Mouse (Mus musculus) hindbrain, embryonic 13.5 days (tissue): ENCODE data around the gene Tril. TPM values are rescaled to one million over a fixed set of nuclear protein-coding genes. Genes with fewer than 3 reads are reported as not detected.

Experiments
- ATAC-seq: fragments of 200-750 bp; cut with Nextera tagmentation; 2 replicates; pipeline ENCODE4 v1.8.0; 2017; ENCODE audit warnings: moderate TSS enrichment; ENCODE audit not compliant: low FRiP score
- H3K27ac ChIP-seq: fragments of 300-500 bp; sonication (generic); 2 replicates; pipeline ENCODE4 v1.5.1; 2015; ENCODE audit warnings: inconsistent platforms, mild to moderate bottlenecking, moderate library complexity
- H3K27me3 ChIP-seq: fragments of 300-500 bp; sonication (generic); 2 replicates; pipeline ENCODE4 v1.6.1; 2015; ENCODE audit warnings: mild to moderate bottlenecking, inconsistent platforms
- H3K36me3 ChIP-seq: fragments of 300-500 bp; sonication (generic); 2 replicates; pipeline ENCODE4 v1.6.1; 2015; ENCODE audit warnings: mild to moderate bottlenecking, inconsistent platforms
- H3K4me1 ChIP-seq: fragments of 300-500 bp; sonication (generic); replicated peaks from 2 replicates; pipeline ENCODE4 v1.6.1; 2015; ENCODE audit warnings: inconsistent platforms
- H3K4me2 ChIP-seq: fragments of 300-500 bp; sonication (generic); 2 replicates; pipeline ENCODE4 v1.6.1; 2015; ENCODE audit warnings: inconsistent platforms, mild to moderate bottlenecking, moderate library complexity
- H3K4me3 ChIP-seq: fragments of 300-500 bp; sonication (generic); 2 replicates; pipeline ENCODE4 v1.5.1; 2015; ENCODE audit warnings: mild to moderate bottlenecking, inconsistent platforms
- H3K9ac ChIP-seq: fragments of 300-500 bp; sonication (generic); 2 replicates; pipeline ENCODE4 v1.6.1; 2015; ENCODE audit warnings: mild to moderate bottlenecking, inconsistent platforms
- H3K9me3 ChIP-seq: fragments of 300-500 bp; sonication (generic); 2 replicates; pipeline ENCODE4 v1.6.1; 2016; ENCODE audit warnings: inconsistent platforms
- WGBS: fragments of 180-500 bp; shearing (Covaris S2); methylation state at CpG from one replicate; pipeline ENCODE4 v1.1.7; 2015; 5-methylcytosine and 5-hydroxymethylcytosine counted together
- polyA plus RNA-seq: library from polyadenylated mRNA; unstranded; fragments of >200 nt; fragmentation: Nextera tagmentation; extraction: Ambion mirVana; gene quantifications from 2 replicates; pipeline ENCODE4 v1.2.1, GENCODE M21; 2015

The Tril gene
- polyA plus RNA-seq, 1 experiment from 2014 or later, result 13.2 TPM

DNA sequence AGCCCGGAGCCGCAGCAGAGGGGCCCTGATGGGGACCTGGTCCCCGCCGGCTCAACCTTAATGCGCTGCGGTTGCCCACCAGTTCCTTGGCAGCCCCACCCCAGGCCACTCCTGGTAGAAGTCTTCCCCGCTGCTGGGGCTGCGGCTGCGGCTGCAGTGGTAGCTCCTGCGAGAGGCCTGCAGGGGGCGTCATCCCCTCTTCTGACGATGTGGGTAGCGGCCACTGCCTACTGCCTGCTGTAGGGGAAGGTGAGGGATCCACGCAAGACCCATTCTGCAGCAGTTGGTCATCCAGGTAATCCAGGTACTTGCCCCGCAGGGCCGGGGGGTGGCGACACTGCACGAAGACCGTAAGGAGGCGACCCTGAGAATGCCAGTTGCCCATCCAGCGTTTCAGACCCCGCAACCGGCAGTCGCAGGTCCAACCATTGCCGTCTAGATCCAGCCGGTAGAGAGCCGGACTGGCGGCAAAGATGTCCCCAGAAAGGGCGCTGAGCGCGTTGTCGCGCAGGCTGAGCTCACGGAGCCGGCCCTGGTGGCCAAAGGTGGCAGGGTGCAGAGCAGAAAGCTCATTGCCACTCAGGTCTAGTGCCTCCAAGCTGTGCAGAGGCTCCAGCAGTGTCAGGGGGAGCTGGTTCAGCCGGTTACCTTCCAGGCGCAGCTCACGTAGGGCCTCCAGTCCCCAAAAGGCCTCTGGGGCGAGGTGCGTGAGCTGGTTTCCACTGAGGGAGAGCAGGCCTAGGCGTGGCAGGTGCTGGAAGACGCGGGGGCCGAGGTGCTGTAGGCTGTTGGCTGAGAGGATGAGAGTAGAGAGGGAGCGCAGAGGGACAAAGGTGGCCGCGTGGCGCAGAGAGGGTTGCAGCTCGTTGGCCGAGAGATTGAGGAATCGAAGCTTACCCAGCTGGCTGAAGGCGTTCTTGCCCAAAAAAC is 1.6 kb downstream of the Tril start:
- Histone ChIP-seq H3K9me3 (no peaks in the 10 kb centered on the region), H3K27me3 (peaks cover 72% of the 10 kb centered on the region), H3K9ac (peak overlapping the region; percentile 78), H3K27ac (peak overlapping the region; percentile 30), H3K4me2 (peak overlapping the region; percentile 92), H3K4me3 (peak overlapping the region; percentile 53), H3K4me1 (peaks cover 53% of the 10 kb centered on the region), H3K36me3 (no peaks in the 10 kb centered on the region)
- peak; percentile 26 for ATAC-seq
- WGBS, result 4% methylated on average over 52 of the region's 52 CpGs

DNA sequence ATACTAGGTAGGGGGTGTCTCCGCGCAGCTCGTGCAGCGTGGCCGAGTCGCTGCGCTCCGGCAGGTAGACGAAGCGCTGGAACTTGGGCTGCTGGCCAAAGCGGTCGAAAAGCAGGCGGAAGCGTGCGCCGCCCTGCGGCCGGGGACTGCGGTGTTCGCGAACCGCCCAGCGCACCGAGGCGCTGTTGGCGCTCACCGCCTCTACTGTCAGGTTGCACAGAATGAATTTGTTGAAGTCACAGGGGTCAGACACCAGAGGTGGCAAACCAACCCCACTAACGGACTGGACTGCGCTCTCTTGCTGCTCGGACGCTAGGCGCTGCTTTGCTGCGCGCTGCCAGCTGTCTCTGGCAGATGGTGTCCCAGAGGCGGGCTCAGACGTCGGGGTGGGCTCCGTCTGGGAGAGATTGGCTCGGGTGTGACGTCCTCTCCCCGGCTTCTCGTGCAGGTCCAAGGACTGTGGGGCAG is 2.3 kb downstream of the Tril start:
- peaks cover 53% of the 10 kb centered on the region for H3K4me1 ChIP-seq

DNA sequence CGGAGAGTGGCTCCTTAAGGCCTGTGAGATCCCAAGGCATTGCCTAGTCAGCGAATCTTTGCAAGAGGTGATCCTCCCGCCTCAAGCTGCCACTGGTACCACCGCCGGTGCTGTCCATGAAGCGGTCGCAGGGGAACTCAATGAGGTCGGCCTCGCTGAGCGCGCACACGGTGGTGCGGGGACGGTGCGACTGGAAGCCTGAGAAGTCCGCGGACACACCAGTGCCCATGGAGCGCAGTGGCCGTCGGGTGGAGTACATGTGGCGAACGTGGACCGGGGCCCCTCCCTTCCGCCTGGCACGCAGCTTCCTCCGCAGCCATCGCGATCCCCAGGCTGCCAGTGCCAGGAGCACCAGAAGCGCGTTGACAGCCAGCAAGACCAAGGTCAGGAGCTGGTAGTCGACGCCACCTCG is 2.9 kb downstream of the Tril start:
- H3K4me2 ChIP-seq, result peak overlapping the region; percentile 92
- peak overlapping the region; percentile 78 for H3K9ac ChIP-seq
- peaks cover 53% of the 10 kb centered on the region for H3K4me1 ChIP-seq
- peaks cover 60% of the 10 kb centered on the region for H3K27me3 ChIP-seq
- 16% methylated on average over 33 of the region's 33 CpGs for WGBS
- no peak for ATAC-seq
- H3K27ac ChIP-seq, result no peak overlapping the region
- no peaks in the 10 kb centered on the region for H3K36me3 ChIP-seq
- H3K4me3 ChIP-seq, result peak overlapping the region; percentile 53
- H3K9me3 ChIP-seq, result no peaks in the 10 kb centered on the region

More for the DNA sequence above, 2.3 kb downstream of the Tril start:
- ATAC-seq, result peak; percentile 66
- under 1% methylated on average over 42 of the region's 42 CpGs for WGBS
- Histone ChIP-seq H3K4me3 (peak overlapping the region; percentile 53), H3K4me2 (peak overlapping the region; percentile 92), H3K27me3 (peaks cover 65% of the 10 kb centered on the region), H3K27ac (peak overlapping the region; percentile 30; the same call in 1 of the 2 replicates), H3K9ac (peak overlapping the region; percentile 78), H3K36me3 (no peaks in the 10 kb centered on the region), H3K9me3 (no peaks in the 10 kb centered on the region)

DNA sequence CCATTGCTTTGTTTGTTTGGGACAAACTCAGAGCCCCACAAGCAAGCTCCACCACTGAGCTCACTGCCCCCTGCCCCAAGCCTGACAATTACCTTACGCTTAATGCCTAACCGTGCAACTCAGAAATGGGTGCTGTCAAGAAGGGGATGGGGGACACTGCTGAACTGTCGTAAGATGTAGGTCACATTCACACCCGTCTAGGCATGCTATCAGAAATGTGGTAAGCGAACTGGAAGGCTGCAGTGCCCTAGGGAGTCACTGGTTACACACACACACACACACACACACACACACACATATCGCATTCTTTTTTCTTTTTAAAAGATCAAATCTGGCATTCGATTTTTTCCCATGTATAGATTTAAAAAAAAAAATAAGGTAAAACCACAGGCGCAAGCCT is 4.0 kb downstream of the Tril start:
- Histone ChIP-seq H3K36me3 (no peaks in the 10 kb centered on the region), H3K27me3 (peaks cover 49% of the 10 kb centered on the region), H3K4me1 (peaks cover 52% of the 10 kb centered on the region), H3K9ac (no peak overlapping the region), H3K9me3 (no peaks in the 10 kb centered on the region), H3K4me3 (no peak overlapping the region), H3K27ac (no peak overlapping the region), H3K4me2 (no peak overlapping the region)
- 70% methylated on average over 8 of the region's 8 CpGs for WGBS
- ATAC-seq, result no peak

GRCm38 (mm10) chr6:53815691-53816090 is 4.9 kb downstream of the Tril start:
- peaks cover 42% of the 10 kb centered on the region for H3K4me1 ChIP-seq
- H3K9me3 ChIP-seq, result no peaks in the 10 kb centered on the region
- no peak overlapping the region for H3K9ac ChIP-seq
- H3K27ac ChIP-seq, result no peak overlapping the region
- H3K27me3 ChIP-seq, result peaks cover 39% of the 10 kb centered on the region
- no peak for ATAC-seq
- H3K4me2 ChIP-seq, result no peak overlapping the region
- H3K36me3 ChIP-seq, result no peaks in the 10 kb centered on the region
- WGBS, result 72% methylated on average over 7 of the region's 7 CpGs
- H3K4me3 ChIP-seq, result no peak overlapping the region

- no peak overlapping the region for H3K4me2 ChIP-seq
- H3K4me1 ChIP-seq, result peaks cover 28% of the 10 kb centered on the region
- H3K27me3 ChIP-seq, result peaks cover 25% of the 10 kb centered on the region
- no peak overlapping the region for H3K9ac ChIP-seq
- H3K36me3 ChIP-seq, result no peaks in the 10 kb centered on the region
- H3K9me3 ChIP-seq, result no peaks in the 10 kb centered on the region
- no peak overlapping the region for H3K27ac ChIP-seq
- no peak for ATAC-seq
- H3K4me3 ChIP-seq, result no peak overlapping the region
Observed at GRCm38 (mm10) chr6:53814214-53814613, 6.4 kb downstream of the Tril start.

DNA sequence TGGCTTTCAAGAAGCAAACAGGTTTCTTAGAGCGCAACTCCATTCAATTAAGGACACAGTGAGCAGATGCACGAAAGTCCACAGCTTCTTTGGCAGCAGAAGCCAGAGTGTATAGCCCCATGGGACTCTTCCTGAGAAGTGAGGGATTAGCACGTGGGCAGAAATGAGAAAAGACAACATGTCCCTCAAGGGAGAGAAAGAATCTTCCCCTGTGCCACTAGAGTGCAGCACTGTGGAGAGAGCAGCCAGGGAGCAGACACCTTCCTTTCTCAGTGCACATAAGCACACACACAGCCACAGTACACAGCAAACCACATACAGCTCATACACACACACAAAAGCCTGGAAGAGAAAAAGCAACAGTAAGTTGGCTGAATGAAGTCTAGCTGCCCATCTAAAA is 8.4 kb downstream of the Tril start:
- Histone ChIP-seq H3K4me2 (no peak overlapping the region), H3K27me3 (peaks cover 5% of the 10 kb centered on the region), H3K9me3 (no peaks in the 10 kb centered on the region), H3K4me1 (peaks cover 9% of the 10 kb centered on the region; the same call in 1 of the 2 replicates), H3K4me3 (no peak overlapping the region), H3K27ac (no peak overlapping the region), H3K36me3 (no peaks in the 10 kb centered on the region), H3K9ac (no peak overlapping the region)
- WGBS, result 62% methylated on average over 3 of the region's 3 CpGs
- ATAC-seq, result no peak

DNA sequence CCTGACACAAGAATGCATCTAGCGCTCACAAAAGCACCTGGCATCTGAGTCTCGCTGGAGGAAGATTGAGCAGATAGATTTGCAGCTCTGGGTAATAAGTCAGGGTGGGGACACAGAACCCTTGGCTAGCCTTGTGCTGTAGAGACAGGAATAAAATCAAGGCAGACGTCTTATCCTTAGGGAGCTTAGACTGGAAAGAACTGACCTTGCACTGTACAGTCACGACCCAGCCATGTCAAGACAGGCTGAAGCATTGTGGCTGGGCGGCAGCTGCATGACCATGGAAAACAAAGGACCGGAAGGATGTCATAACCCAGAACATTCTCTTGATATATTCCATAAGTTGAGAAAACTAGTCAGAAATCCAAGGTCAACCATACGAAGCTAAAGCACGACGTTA is 11.8 kb downstream of the Tril start:
- Histone ChIP-seq H3K9me3 (no peaks in the 10 kb centered on the region), H3K4me2 (no peak overlapping the region), H3K36me3 (no peaks in the 10 kb centered on the region), H3K9ac (no peak overlapping the region), H3K27ac (no peak overlapping the region), H3K27me3 (no peaks in the 10 kb centered on the region), H3K4me3 (no peak overlapping the region), H3K4me1 (peaks cover 13% of the 10 kb centered on the region)
- 79% methylated on average over 9 of the region's 9 CpGs for WGBS
- no peak for ATAC-seq

DNA sequence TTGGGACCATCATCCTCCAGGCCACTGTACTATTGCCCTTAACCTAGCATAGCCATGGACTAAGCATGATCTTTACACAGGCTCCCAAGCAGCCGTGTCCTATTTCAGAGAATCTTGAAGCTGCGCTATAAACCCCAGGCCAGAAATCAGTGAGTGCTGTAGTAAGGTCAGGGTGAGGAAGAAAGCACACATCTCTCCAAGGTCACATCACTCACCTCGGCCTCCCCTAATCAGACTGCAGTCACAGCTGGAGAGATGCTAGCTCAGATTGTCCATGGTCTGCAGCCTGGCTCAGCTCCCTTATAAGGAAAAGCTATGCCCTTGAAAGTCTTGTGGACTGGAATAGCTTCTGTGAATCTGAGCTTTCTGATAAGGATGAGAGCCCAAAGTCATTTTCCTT is 13.4 kb downstream of the Tril start:
- H3K27ac ChIP-seq, result no peak overlapping the region
- H3K27me3 ChIP-seq, result 0 out of 2 replicates have a peak, but pooled peaks cover 4% of the 10 kb centered on the region
- 65% methylated on average over 3 of the region's 3 CpGs for WGBS
- peaks cover 13% of the 10 kb centered on the region for H3K4me1 ChIP-seq
- H3K9me3 ChIP-seq, result no peaks in the 10 kb centered on the region
- no peak overlapping the region for H3K9ac ChIP-seq
- ATAC-seq, result no peak
- no peak overlapping the region for H3K4me3 ChIP-seq
- no peak overlapping the region for H3K4me2 ChIP-seq
- H3K36me3 ChIP-seq, result no peaks in the 10 kb centered on the region

DNA sequence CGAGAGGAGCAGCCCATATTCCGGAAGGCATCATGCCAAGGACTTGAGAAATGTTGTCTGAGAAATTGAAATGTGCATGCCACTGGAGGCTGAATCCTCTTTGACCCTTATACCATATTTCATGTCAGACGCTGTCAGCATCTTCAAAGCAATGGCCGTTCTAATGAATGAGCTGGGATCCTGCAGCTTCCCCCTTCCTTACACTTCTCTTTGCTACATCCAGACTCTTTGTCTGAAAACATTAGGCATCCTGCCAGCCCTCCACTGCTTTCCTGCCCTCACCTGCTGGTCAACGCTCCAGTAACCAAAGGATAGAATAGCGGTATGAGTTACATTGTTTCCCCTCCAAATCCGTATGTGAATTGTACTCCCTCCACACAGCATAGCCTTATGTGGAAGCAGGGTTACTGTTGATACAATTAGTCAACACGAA is 14.0 kb downstream of the Tril start:
- peaks cover 17% of the 10 kb centered on the region for H3K4me1 ChIP-seq
- 23% methylated on average over 8 of the region's 8 CpGs for WGBS
- 0 out of 2 replicates have a peak, but pooled peaks cover 4% of the 10 kb centered on the region for H3K27me3 ChIP-seq
- H3K4me2 ChIP-seq, result no peak overlapping the region
- no peaks in the 10 kb centered on the region for H3K36me3 ChIP-seq
- H3K9me3 ChIP-seq, result no peaks in the 10 kb centered on the region
- ATAC-seq, result no peak
- H3K9ac ChIP-seq, result 0 out of 2 replicates have a peak overlapping the region, but pooled peaks have one; percentile 8
- peak overlapping the region; percentile 60 for H3K27ac ChIP-seq
- H3K4me3 ChIP-seq, result no peak overlapping the region

GRCm38 (mm10) chr6:53806021-53806420 is 14.6 kb downstream of the Tril start:
- no peaks in the 10 kb centered on the region for H3K36me3 ChIP-seq
- no peak overlapping the region for H3K4me3 ChIP-seq
- H3K4me2 ChIP-seq, result no peak overlapping the region
- 0 out of 2 replicates have a peak, but pooled peaks cover 4% of the 10 kb centered on the region for H3K27me3 ChIP-seq
- H3K9ac ChIP-seq, result no peak overlapping the region
- H3K27ac ChIP-seq, result 0 out of 2 replicates have a peak overlapping the region, but pooled peaks have one; percentile 60
- peaks cover 20% of the 10 kb centered on the region for H3K4me1 ChIP-seq
- H3K9me3 ChIP-seq, result no peaks in the 10 kb centered on the region
- WGBS, result 74% methylated on average over 5 of the region's 5 CpGs
- no peak for ATAC-seq

- Histone ChIP-seq H3K4me1 (peaks cover 20% of the 10 kb centered on the region), H3K4me3 (no peak overlapping the region), H3K4me2 (no peak overlapping the region), H3K36me3 (no peaks in the 10 kb centered on the region), H3K27ac (no peak overlapping the region), H3K9ac (no peak overlapping the region), H3K27me3 (0 out of 2 replicates have a peak, but pooled peaks cover 4% of the 10 kb centered on the region), H3K9me3 (no peaks in the 10 kb centered on the region)
- no peak for ATAC-seq
- 83% methylated on average over 6 of the region's 6 CpGs for WGBS
Observed at GRCm38 (mm10) chr6:53804145-53804544, 16.5 kb downstream of the Tril start.
